Mouse (Mus musculus): ENCODE measurements around the gene Kif14. TPM values are rescaled to one million over a fixed set of nuclear protein-coding genes. Genes with fewer than 3 reads are reported as not detected.
"Not testable (repeated sequence)": the region's sequence is repeated elsewhere in the genome, so short reads cannot be mapped to it uniquely, and the experiment has no call there.

Gene Kif14
- polyA plus RNA-seq, 1 experiment from 2014 or later = 7.6 TPM

DNA sequence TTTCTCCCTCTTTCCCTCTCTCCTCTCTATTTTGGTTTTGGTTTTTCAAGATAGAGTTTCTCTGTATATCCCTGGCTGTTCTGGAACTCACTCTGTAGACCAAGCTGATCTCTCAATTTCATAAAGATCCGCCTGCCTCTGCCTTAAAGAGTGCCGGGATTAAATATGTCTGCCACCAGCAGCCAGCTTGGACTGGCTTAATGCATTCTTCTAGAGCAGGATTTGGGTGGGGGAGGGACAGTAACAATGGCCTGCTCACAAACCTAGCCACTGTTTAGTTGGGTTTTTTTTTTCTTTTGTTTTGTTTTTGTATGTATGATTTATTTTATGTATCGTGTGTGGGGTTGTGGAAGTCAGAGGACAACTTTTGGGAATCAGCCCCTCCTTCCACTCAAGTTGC, 88.5 kb downstream of the Kif14 start:
- H3K4me1 ChIP-seq (replicated peaks; ENCODE audit: control insufficient read depth, insufficient read depth, low read length) = peaks cover 9% of the 10 kb centered on the region
- H3K9ac ChIP-seq (ENCODE audit: low read length) = no peak overlapping the region
- no peaks in the 10 kb centered on the region for H3K9me3 ChIP-seq (ENCODE audit: control insufficient read depth, low read length)
- no peaks in the 10 kb centered on the region for H3K27me3 ChIP-seq (replicated peaks; ENCODE audit: control insufficient read depth, insufficient read depth, low read length)
- H3K4me2 ChIP-seq (ENCODE audit: low read length) = no peak overlapping the region
- H3K4me3 ChIP-seq (ENCODE audit: low read depth, low read length) = no peak overlapping the region
- ATAC-seq (replicated peaks; ENCODE audit: low FRiP score, low TSS enrichment, low read depth) = no peak
- WGBS = 88% methylated on average over 3 of the region's 3 CpGs
- no peak overlapping the region for H3K27ac ChIP-seq (ENCODE audit: low read depth)
- no peaks in the 10 kb centered on the region for H3K36me3 ChIP-seq (ENCODE audit: control insufficient read depth, insufficient read depth, low read length)
- DNase-seq (ENCODE audit: low spot score) = no peak

DNA sequence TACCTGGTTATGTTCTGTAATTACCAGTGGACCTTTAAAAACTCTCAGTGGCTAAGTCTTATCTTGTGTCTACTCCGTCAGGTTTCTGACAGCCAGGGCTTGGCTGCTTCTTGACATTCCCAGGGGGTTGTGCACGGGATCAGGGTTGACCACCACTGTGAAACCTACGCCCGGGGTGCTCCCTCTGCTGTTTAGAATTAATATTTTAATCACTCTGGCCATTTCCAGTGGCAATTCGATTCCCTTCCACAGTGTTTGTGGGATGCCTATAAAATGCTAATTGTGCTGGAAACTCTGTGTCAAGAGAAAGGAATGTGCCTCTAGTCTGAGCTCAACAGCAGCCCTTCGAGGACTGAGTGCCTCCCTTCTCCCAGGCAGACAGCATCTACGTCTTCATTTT, 89.7 kb downstream of the Kif14 start:
- no peaks in the 10 kb centered on the region for H3K36me3 ChIP-seq (ENCODE audit: control insufficient read depth, insufficient read depth, low read length)
- 38% methylated on average over 7 of the region's 7 CpGs for WGBS
- DNase-seq (ENCODE audit: low spot score) = no peak

GRCm38 (mm10) chr1:136556643-136557042, 90.5 kb downstream of the Kif14 start:
- H3K27me3 ChIP-seq (replicated peaks; ENCODE audit: control insufficient read depth, insufficient read depth, low read length); H3K9me3 ChIP-seq (ENCODE audit: control insufficient read depth, low read length); H3K4me2 ChIP-seq (ENCODE audit: low read length); H3K9ac ChIP-seq (ENCODE audit: low read length); H3K27ac ChIP-seq (ENCODE audit: low read depth); ATAC-seq (replicated peaks; ENCODE audit: low FRiP score, low TSS enrichment, low read depth); DNase-seq (ENCODE audit: low spot score); H3K4me1 ChIP-seq (replicated peaks; ENCODE audit: control insufficient read depth, insufficient read depth, low read length); H3K36me3 ChIP-seq (ENCODE audit: control insufficient read depth, insufficient read depth, low read length); H3K4me3 ChIP-seq (ENCODE audit: low read depth, low read length): not testable (repeated sequence)
- WGBS = 91% methylated on average over 2 of the region's 2 CpGs

More for the DNA sequence above, 89.7 kb downstream of the Kif14 start:
- ATAC-seq (replicated peaks; ENCODE audit: low FRiP score, low TSS enrichment, low read depth) = no peak
- no peak overlapping the region for H3K4me2 ChIP-seq (ENCODE audit: low read length)
- H3K9me3 ChIP-seq (ENCODE audit: control insufficient read depth, low read length) = no peaks in the 10 kb centered on the region
- H3K27ac ChIP-seq (ENCODE audit: low read depth) = no peak overlapping the region
- H3K4me3 ChIP-seq (ENCODE audit: low read depth, low read length) = no peak overlapping the region
- no peak overlapping the region for H3K9ac ChIP-seq (ENCODE audit: low read length)
- H3K27me3 ChIP-seq (replicated peaks; ENCODE audit: control insufficient read depth, insufficient read depth, low read length) = no peaks in the 10 kb centered on the region
- peaks cover 10% of the 10 kb centered on the region for H3K4me1 ChIP-seq (replicated peaks; ENCODE audit: control insufficient read depth, insufficient read depth, low read length)

DNA sequence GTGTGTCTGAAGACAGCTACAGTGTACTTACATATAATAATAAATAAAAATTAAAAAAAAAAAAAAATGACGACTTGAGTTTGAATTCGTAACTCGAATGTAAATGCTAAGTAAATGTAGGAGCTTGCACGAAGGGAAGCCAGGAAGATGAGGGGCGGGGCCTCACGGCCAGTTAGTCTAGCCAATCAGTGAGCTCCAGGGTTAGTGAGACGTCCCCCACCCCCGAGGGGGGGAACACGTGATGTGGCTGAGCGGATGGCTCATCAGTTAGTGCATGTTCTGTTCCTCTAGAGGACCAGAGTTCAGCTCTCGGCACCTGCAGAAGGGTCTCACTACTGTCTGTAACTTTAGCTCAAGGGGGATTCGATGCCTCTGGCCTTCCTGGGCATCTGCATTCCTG, 91.3 kb downstream of the Kif14 start:
- ATAC-seq (replicated peaks; ENCODE audit: low FRiP score, low TSS enrichment, low read depth) (peak; percentile 8; the same call in 1 of the 2 replicates), DNase-seq (ENCODE audit: low spot score) (no peak)
- Histone ChIP-seq H3K27ac (ENCODE audit: low read depth) (no peak overlapping the region), H3K27me3 (replicated peaks; ENCODE audit: control insufficient read depth, insufficient read depth, low read length) (no peaks in the 10 kb centered on the region), H3K4me3 (ENCODE audit: low read depth, low read length) (no peak overlapping the region), H3K9me3 (ENCODE audit: control insufficient read depth, low read length) (no peaks in the 10 kb centered on the region), H3K36me3 (ENCODE audit: control insufficient read depth, insufficient read depth, low read length) (no peaks in the 10 kb centered on the region), H3K4me1 (replicated peaks; ENCODE audit: control insufficient read depth, insufficient read depth, low read length) (peaks cover 15% of the 10 kb centered on the region), H3K9ac (ENCODE audit: low read length) (no peak overlapping the region), H3K4me2 (ENCODE audit: low read length) (no peak overlapping the region)
- 88% methylated on average over 12 of the region's 12 CpGs for WGBS

- Histone ChIP-seq H3K27me3 (replicated peaks; ENCODE audit: control insufficient read depth, insufficient read depth, low read length) (no peaks in the 10 kb centered on the region), H3K9ac (ENCODE audit: low read length) (no peak overlapping the region), H3K36me3 (ENCODE audit: control insufficient read depth, insufficient read depth, low read length) (no peaks in the 10 kb centered on the region), H3K9me3 (ENCODE audit: control insufficient read depth, low read length) (no peaks in the 10 kb centered on the region), H3K27ac (ENCODE audit: low read depth) (no peak overlapping the region), H3K4me1 (replicated peaks; ENCODE audit: control insufficient read depth, insufficient read depth, low read length) (peaks cover 18% of the 10 kb centered on the region), H3K4me3 (ENCODE audit: low read depth, low read length) (no peak overlapping the region), H3K4me2 (ENCODE audit: low read length) (no peak overlapping the region)
- DNase-seq (ENCODE audit: low spot score) (no peak), ATAC-seq (replicated peaks; ENCODE audit: low FRiP score, low TSS enrichment, low read depth) (no peak)
- WGBS = 61% methylated on average over 5 of the region's 5 CpGs
Observed at GRCm38 (mm10) chr1:136558762-136559161, 92.6 kb downstream of the Kif14 start.

DNA sequence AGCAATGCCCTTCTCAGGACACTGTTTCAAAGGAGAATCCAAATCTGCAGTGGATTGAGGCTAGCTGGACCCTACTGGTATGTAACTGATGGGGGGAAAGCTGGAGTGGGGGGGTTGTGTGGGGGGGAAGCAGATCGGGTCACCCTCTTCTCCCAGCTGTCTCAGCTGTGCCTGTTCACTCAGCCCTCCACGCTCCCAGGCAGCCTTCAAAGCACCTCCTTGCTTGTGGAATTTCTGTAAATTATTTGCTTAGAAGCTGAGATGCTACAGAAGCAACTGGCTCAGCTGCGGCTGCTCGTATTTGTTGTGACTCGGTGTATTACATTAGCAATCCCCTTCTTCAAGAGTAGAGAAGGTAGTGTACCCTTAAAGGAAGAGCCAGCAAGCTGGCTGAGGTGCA, 93.1 kb downstream of the Kif14 start:
- ATAC-seq (replicated peaks; ENCODE audit: low FRiP score, low TSS enrichment, low read depth) (no peak), DNase-seq (ENCODE audit: low spot score) (no peak)
- H3K9me3 ChIP-seq (ENCODE audit: control insufficient read depth, low read length) = no peaks in the 10 kb centered on the region
- H3K4me1 ChIP-seq (replicated peaks; ENCODE audit: control insufficient read depth, insufficient read depth, low read length) = peaks cover 18% of the 10 kb centered on the region
- 29% methylated on average over 5 of the region's 5 CpGs for WGBS
- no peak overlapping the region for H3K4me3 ChIP-seq (ENCODE audit: low read depth, low read length)
- no peak overlapping the region for H3K9ac ChIP-seq (ENCODE audit: low read length)
- no peaks in the 10 kb centered on the region for H3K36me3 ChIP-seq (ENCODE audit: control insufficient read depth, insufficient read depth, low read length)
- no peak overlapping the region for H3K4me2 ChIP-seq (ENCODE audit: low read length)
- H3K27ac ChIP-seq (ENCODE audit: low read depth) = no peak overlapping the region
- H3K27me3 ChIP-seq (replicated peaks; ENCODE audit: control insufficient read depth, insufficient read depth, low read length) = no peaks in the 10 kb centered on the region

DNA sequence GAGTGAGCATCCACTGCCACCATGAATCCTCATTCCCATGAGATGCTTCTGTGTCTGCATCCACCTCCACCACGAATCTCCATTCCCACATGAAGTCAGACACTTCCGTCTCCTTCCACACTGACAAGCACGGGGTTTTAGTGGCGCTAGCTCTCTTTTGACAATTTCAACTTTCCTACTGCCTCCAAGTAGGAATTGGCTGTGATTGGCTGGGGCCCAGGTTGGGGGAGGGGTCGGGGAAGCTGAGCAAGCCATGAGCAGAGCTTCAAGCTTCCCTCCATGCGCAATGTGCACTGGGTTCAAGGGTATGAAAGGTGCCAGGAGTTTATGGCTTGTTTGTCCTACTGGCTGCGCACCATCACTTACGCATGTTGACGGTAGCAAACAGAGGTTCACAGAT, 93.6 kb downstream of the Kif14 start:
- no peak for ATAC-seq (replicated peaks; ENCODE audit: low FRiP score, low TSS enrichment, low read depth)
- no peak overlapping the region for H3K27ac ChIP-seq (ENCODE audit: low read depth)
- H3K36me3 ChIP-seq (ENCODE audit: control insufficient read depth, insufficient read depth, low read length) = no peaks in the 10 kb centered on the region
- H3K4me2 ChIP-seq (ENCODE audit: low read length) = no peak overlapping the region
- H3K9ac ChIP-seq (ENCODE audit: low read length) = no peak overlapping the region
- no peak overlapping the region for H3K4me3 ChIP-seq (ENCODE audit: low read depth, low read length)
- WGBS = 80% methylated on average over 9 of the region's 9 CpGs
- H3K27me3 ChIP-seq (replicated peaks; ENCODE audit: control insufficient read depth, insufficient read depth, low read length) = no peaks in the 10 kb centered on the region
- H3K9me3 ChIP-seq (ENCODE audit: control insufficient read depth, low read length) = no peaks in the 10 kb centered on the region
- H3K4me1 ChIP-seq (replicated peaks; ENCODE audit: control insufficient read depth, insufficient read depth, low read length) = peaks cover 18% of the 10 kb centered on the region
- no peak for DNase-seq (ENCODE audit: low spot score)

DNA sequence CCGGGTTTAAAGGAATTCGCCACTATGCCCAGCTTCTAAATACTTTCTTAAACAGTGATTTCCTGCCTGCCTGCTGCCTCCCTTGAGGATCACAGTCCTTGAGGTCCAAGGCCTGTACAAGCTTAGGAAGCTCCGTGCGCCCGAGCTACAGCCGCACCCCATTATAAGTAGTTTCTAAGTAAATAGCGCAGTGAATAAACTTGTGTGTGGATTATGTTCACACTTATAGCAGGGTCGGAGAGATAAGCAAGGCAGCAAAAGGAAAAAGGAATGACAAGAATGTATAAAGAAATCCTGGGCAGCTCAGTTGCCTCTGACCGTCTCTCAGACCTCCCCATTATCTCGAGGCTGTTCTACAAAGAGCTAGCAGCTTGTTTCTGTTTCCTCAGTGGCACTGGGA, 95.7 kb downstream of the Kif14 start:
- 17% methylated on average over 10 of the region's 10 CpGs for WGBS

GRCm38 (mm10) chr1:136563149-136563548, 97.0 kb downstream of the Kif14 start:
- no peak for ATAC-seq (replicated peaks; ENCODE audit: low FRiP score, low TSS enrichment, low read depth)
- WGBS = 69% methylated on average over 11 of the region's 11 CpGs
- H3K4me1 ChIP-seq (replicated peaks; ENCODE audit: control insufficient read depth, insufficient read depth, low read length) = peaks cover 18% of the 10 kb centered on the region
- no peak overlapping the region for H3K9ac ChIP-seq (ENCODE audit: low read length)
- no peaks in the 10 kb centered on the region for H3K27me3 ChIP-seq (replicated peaks; ENCODE audit: control insufficient read depth, insufficient read depth, low read length)
- no peak overlapping the region for H3K27ac ChIP-seq (ENCODE audit: low read depth)
- no peak overlapping the region for H3K4me3 ChIP-seq (ENCODE audit: low read depth, low read length)
- no peaks in the 10 kb centered on the region for H3K9me3 ChIP-seq (ENCODE audit: control insufficient read depth, low read length)
- H3K4me2 ChIP-seq (ENCODE audit: low read length) = no peak overlapping the region
- DNase-seq (ENCODE audit: low spot score) = no peak
- no peaks in the 10 kb centered on the region for H3K36me3 ChIP-seq (ENCODE audit: control insufficient read depth, insufficient read depth, low read length)

More for the DNA sequence above, 95.7 kb downstream of the Kif14 start:
- Histone ChIP-seq H3K9ac (ENCODE audit: low read length) (no peak overlapping the region), H3K4me2 (ENCODE audit: low read length) (peak overlapping the region; percentile 23), H3K4me3 (ENCODE audit: low read depth, low read length) (no peak overlapping the region), H3K9me3 (ENCODE audit: control insufficient read depth, low read length) (no peaks in the 10 kb centered on the region), H3K27ac (ENCODE audit: low read depth) (peak overlapping the region; percentile 22; the same call in 1 of the 2 replicates), H3K4me1 (replicated peaks; ENCODE audit: control insufficient read depth, insufficient read depth, low read length) (peaks cover 18% of the 10 kb centered on the region), H3K27me3 (replicated peaks; ENCODE audit: control insufficient read depth, insufficient read depth, low read length) (no peaks in the 10 kb centered on the region), H3K36me3 (ENCODE audit: control insufficient read depth, insufficient read depth, low read length) (no peaks in the 10 kb centered on the region)
- DNase-seq (ENCODE audit: low spot score) (no peak), ATAC-seq (replicated peaks; ENCODE audit: low FRiP score, low TSS enrichment, low read depth) (no peak)
